Mouse (Mus musculus): ENCODE data around the gene Inka1. TPM values are rescaled to one million over a fixed set of nuclear protein-coding genes. Genes with fewer than 3 reads are reported as not detected.

Gene Inka1
- polyA plus RNA-seq, 2 experiments from 2014 or later = 0.33 to 0.51 TPM

DNA sequence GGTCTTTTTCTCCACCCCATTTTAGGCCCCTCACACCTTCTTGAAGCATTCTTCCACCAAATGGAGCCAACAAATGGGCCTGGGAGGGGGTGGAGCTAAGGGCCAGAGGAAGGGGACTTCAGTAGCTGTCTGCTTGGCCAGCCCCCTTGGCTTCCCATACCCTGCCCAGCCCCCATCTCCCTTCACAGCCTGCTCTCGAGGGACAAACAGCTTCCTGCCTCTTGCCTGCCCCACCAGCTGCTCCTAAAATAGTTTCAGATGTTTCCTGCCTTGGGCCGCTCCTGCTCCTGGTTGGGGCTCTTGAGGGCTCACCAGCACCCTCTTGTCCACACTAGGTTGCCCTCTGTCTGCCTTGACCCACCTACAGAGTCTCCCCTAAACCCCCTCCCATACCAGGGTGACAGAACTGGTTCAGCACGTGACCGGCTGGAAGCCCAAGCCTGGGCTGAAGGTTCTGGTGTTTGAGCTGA lies 2.2 kb downstream of the Inka1 start:
- no peak for ATAC-seq

DNA sequence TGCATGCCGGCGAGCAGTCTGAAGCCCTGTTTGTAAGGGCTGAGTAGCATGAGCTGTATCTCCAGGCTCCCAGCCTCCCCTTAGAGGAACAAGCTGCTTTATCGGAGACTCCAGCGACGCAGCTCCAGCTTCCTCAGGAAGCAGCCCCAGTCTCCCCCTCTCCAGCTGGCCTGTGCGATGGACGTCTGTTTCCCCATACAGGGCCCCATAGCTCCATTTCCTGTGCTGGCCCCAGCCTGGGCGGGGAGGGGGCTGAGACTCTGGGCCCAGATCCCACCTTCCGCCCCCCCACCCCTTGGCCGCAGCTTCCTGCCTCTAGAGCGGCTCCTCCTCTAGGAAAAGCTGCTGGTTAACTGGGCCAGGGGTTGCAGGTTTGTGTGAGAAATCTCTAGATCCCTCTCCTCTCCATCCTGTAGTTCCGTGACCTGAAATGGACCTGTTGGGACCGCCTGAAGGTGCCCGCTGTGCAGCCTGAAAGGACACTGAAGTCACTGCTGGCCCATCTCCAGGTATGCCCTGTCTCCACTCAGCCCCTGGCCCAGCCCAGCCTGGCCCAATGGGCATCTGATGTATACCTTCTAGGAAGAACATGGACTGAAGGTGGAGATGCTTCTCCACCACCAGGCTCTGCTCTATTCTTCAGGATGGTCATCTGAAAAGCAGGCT lies 2.9 kb downstream of the Inka1 start, which contains the start of gene Gm20661:
Gene Gm20661, plus strand, starts transcription at position 378 of the 666 bp plus-strand sequence.
- ATAC-seq = no peak

DNA sequence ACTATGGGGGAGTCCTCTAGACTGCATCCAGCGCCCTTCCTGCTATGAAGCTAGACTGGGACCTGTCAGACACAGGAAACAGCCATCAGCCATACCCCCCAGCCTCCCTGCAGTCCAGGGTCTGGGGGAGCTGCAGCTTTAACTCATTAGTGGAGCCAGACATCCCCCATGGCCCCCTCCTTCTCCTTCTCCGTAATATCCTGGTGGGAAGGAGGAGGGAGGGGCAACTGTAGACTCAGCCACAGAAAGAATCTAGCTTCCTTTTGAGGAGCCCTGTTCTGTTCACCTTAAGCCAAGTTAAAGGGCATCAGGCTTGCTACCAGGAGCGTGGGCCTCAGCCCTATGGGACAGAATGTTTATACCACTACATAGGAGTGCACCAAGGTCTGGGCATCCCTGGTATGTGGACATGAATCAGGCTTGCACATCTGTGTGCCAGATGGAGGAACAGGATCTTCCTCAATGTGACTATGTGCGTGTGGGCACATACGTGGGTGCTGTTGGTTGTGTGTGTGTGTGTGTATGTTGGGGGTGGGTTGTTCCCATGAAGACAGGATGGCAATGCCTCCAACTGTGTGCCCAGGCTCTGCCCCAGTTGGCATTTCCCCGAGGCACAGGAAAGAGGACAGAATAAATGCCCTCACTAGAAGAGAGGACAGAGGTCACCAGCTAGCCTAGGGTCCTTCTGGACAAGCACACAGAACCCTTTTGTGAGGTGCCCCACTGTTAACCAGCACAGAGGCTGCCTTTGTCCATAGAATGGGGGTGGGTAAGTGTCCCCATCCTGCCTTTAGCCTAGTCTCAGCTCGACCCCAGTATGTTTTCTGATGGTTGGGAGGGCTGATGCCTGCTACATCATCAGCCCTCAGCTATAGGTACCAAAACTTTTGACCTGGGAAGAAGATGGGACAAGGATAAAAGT lies 3.7 kb downstream of the Inka1 start:
- no peak for ATAC-seq

DNA sequence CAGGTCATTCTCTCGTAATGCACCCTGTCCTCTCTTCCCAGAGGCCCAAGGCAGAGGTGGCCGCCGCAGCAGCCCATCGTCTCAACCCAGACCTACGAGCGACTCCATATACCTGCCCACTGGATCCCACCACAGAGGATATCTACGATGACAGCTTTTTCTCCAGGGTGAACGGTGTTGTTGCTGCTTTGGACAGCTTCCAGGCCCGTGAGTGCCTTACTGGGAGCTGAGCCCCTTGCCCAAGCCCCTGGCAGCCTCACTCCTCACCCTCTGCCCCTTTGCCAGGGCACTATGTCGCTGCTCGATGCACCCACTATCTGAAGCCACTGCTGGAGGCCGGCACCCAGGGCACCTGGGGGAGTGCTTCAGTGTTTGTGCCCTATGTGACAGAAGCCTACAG lies 6.9 kb downstream of the Inka1 start:
- no peak for ATAC-seq

DNA sequence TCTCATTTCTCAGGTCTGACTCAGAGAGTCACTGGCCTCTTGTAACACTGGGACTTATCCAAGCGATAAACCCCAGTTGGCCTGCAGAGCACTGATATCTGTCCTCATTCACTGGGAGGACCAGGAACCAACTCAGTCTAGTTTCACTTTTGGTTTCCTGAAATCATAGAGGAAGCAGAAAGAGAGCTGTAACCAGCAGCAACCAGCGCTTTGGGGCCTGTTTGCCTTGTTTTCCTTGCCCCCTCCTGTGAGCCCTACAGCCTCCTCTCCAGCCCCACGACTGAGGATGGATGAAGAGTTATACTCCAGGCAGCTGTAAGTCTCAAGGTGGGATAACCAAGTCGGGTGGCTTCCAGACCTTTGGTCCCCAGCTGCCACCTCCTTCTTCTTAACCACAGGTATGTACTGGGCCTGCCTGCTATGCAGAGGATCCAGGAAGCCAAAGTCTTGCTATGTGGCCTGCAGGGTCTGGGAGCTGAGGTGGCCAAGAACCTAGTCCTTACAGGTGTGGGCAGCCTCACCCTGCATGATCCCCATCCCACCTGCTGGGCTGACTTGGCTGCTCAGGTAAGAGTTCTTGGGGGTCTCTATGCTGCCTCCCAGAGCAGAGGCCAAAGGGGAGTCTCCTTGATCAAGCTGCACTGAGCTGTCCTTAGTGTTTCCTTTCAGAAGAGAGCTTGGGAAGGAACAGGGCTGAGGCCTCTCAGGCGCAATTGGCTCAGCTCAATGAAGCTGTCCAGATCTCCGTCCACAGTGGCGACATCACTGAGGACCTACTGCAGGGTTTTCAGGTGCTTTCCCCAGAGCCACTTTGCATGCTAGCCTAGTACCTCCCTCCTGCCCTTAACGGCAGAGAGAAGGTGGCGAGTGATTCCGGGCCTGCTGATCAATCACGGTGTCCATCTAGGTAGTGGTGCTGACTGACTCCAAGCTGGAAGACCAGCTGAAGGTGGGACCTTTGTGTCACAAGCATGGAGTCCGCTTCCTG lies 10.0 kb downstream of the Inka1 start, which contains the start of gene Uba7:
Gene Uba7, plus strand, starts transcription at position 107 of the 988 bp plus-strand sequence.
- peak; percentile 90 for ATAC-seq

DNA sequence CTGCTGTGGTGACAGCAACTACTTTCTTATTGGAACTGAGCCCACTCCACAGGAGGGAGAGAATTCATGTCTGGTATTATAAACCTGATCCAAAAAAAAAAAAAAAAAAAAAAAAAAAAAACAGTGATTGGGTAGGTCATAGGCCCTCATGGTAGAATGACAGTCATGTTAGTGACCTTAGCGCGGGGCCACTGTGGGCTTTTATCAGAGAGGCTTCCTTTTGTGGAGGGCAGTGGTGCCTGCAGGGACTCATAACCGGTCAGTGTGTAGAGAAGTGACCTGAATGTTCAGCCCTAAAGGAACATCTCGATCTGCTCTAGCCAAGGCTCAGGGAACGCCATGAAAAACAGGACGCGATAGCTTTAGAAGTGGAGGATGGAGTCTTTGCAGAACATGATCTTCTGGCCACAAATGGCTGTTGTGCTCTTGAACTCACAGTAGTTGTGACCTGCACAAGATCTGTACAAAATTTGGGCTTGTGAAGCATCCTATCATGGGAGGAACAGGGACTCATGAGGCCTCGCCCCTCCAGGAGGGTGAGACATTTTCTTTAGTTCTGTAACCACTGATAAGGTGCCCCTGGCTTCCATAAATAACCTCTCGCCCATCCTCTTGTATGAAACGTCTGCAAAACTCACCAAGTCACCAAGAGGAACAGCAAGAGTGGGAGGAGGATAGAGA lies 11.0 kb downstream of the Inka1 start:
- ATAC-seq = no peak

DNA sequence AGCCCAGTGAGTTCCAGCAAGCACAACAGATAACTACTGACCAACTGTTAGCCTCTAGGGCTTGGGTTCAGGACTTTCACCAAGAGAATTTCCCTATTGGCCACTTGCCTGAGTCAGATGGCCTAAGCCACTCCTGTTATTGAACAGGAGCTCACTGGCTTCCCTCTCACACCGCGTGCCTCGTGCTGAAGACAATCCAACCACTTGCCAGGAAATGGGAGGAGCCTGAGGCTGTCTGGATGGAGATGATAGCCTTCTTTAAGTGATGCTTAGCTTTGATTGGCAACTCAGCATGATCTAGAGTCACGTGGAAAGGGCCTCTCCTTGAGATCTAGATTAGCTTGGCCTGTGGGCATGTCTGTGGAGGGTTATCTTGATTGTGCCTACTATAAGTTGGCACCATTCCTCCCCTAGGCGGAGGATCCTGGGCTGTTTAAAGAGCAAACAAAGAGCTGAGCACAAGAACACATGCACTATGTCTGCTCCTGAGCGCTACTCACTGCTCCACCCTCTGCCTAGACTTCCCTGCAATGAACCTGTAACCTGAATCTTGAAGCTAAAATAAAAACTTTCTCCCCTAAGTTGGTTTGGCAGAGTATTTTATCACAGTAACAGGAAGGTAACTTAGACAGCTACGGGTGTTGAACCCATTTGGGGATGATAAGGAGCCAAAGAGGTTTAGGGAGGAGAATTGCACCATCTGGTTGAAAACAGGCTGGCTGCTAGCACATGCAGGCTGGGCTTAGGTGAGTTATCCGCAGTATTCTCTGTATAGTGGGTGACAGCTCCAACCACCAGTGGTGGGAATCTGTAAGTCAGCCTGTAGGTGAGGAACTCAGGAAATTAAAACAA lies 13.8 kb downstream of the Inka1 start:
- ATAC-seq = no peak

DNA sequence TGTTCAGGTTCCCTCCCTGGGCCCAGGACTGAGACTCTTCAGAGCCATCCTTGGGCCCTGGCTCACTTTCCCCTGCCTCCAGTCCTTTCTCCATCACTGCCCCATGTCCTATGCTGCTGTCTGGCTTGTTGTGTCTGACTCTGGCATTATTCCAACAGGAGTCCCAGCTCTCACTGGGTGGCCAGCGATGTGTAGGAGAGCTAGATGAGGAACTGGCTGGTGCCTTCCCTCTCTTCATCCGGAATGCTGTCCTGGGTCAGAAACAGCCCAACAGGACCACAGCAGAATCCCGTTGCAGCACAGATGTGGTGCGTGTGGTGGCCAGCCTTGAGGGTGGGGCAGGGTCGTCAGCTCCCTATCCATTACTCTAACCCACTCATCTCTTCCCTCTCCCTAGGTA lies 15.4 kb downstream of the Inka1 start:
- ATAC-seq = no peak

DNA sequence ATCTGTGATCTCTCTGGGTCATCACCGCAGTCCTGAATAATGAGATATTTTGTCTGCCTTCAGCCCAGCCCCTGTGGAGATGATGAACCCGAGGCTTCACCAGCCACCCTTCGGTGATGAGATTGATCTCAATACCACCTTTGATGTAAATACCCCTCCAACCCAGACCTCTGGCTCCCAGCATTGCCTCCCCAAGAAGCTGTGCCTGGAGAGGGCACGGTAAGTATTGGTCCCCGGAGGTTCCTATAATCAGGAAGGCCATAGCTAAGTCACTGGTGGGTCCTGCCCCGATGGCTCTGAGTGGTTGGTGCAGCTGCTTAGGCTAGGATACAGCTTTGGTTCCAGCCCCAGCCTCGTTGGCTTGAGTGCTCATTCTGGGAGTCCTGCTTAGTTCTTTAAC lies 17.1 kb downstream of the Inka1 start:
- no peak for ATAC-seq

DNA sequence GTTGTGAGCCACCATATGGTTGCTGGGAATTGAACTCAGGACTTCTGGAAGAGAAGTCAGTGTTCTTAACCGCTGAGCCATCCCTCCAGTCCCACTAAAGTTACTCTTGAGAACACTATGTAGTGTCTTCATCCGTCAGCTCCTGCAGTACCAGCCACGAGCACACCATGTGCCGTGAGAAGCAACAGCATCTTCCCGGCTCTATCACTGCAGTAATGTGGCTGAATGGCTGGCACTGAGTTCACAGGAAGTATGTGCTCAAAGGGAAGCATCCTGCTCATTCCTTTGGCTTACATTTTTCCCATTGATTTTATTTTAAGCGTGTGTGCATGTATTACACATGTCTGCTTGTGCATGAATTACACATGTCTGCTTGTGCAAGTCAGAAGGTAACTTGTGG lies 18.2 kb downstream of the Inka1 start:
- ATAC-seq = no peak

DNA sequence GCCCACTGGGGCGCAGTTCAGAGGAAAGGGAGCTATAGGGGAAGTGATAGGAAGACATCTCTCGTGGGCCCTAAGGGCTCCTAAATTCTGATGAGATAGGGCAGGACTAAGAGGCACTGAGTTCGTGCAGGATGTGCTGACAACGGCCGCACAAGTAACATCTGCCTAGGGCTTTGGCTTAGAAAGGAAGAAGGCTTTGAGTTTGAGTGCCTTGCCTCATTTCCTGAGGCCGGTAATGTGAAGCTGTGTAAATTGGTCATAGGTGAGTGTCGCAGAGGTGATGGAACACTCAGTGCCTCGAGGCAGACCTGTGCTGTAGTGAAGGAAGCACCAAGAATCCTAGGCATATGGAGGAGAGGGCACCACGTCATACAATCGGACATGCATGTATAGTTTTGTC lies 19.0 kb downstream of the Inka1 start:
- ATAC-seq = no peak

DNA sequence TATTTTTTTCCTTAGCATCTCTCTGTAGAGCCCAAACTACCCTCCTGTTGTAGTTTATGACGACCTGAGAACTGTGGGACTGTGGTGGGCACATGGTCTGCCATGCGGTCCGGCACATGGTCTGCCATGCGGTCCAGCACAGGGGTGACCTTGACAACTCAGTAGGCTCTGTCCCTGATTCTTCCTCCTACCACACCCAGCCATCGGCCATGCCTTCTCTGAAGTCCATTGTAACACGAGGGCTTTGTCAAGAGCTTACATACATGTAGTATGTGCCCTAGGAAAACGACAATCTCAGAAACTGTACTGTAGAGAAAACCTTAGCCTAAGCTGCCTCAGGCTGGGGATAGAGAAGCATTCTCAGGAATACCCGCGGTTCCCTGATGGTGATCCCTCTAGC lies 21.0 kb downstream of the Inka1 start:
- ATAC-seq = no peak

DNA sequence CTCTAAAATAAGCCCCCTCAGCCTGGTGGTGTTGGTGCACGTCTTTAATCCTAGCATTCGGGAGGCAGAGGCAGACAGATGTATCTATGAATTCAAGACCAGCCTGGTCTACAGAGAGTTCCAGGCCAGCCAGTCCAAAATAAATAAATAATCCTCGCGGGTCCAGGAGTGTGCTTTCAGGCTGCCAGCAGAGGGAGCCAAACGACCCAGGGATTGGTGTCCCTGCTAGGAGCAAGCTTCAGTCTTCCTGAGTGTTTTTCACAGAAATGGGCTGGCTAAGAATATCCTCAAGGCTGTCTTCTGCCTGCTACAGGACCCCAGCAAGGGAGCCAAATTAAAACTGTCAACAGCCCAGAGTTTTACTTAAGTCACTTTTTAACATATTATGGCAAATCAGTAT lies 22.0 kb downstream of the Inka1 start:
- ATAC-seq = peak; percentile 57

DNA sequence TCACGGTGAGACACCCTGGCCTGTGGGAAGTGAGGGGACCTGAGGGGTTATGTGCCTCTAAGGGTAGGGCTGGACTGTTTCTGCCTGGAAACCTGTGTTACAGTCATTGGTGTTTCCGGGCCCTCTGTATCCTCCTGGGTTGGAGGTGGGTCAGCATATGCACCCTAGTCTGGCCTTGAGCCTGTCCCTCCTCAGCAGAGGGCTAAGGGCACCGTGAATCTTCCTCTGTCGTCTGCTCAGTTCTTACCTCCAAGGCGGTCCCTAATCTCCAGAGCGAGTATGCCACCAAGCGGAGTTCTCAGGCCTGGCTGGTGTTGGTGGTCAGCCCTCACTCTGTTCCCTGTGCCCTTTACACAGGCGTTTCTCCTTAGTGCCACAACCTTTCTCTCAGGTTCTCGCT lies 22.8 kb downstream of the Inka1 start:
- no peak for ATAC-seq

DNA sequence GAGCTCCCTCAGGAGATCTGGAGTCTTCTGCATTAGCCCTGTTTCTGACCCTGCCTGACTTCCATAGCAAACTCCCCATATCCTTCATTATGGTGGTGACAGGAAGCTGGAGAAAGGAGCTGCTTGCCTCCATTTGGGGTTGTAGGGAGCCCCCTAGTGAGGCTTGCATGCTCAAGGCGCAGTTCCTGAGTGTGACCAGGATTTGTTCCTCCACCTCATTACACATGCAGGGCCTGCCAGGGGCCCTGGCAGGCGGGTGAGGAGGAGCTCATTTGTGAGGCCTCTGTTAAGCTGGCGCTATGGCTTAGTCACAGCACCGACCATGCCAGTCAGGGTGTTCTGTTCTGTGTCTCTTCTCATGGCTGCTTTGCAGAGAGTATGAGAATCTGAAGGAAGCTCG lies 23.8 kb downstream of the Inka1 start:
- no peak for ATAC-seq

DNA sequence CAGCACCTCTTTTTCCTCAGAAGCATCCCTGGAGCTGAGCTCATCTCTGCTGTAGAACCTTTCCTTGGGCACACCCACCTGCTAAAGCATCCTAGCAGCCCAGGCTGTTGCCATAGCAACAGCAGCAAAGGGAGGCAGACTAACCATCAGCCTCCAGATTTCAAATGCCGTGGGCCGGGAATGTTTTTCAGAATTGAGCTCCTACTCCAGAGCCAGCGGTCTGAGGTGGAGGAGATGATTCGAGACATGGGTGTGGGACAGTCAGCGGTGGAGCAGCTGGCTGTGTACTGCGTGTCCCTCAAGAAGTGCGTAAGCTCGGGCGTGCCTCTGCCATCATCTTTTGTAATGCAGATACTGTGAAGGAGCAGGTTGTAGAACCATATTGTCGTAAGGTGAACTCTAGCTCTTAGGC lies 24.3 kb downstream of the Inka1 start:
- no peak for ATAC-seq

DNA sequence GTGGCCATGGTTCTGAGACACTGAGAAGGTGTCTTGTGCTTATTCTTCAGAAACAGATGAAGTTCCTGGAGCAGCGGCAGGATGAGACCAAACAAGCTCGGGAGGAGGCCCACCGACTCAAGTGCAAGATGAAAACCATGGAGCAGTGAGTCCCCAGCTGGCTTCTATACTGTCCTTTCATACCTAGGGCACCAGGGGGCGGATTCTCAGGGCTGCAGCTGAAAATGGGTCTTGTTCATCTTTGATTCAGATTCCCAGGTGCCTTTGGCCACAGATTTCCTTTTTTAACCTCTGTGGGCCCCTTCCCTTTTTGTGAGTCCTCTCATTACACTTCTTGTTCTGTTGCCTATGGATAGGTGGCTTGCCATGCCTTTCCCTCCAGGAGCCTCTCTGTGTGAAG lies 24.8 kb downstream of the Inka1 start:
- no peak for ATAC-seq

DNA sequence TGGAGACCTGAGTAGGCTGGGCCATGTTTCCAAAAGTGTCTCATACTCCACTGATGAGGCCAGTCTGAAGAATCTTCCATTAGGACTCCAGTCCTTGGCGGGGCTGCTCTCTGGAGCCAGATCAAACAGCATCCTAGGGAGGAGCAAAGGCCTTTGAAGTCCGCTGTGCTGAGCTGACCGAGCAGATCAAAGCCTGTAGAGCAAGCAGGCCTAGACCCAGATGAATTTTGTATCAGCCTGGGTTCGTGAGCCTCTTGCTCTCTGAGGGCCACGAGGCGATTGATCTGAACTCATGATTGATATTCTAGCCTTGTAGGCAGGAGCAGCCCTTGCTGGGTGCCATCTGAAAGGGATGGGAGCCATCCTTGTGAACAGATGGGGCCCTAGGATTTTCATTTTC lies 25.8 kb downstream of the Inka1 start:
- ATAC-seq = no peak

DNA sequence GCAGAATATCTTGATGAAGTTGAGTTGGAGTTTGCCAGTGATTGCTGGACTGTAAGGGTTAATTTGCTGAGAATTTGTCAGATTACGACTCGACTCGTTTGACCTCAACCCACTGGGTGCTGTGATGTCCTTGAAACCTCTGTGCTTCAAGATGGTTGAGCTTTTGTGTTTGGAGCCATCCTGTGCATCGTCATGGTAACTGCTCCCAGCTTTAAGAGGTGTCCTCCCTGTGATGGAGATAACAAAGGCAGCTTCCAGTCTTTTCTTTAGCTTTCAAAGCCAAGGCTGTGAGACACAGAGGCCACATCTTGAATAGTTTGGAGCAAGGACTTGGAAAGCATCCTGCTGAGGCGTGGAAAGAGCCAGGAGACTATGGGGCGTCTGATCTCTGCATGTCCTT lies 28.5 kb downstream of the Inka1 start:
- ATAC-seq = no peak

DNA sequence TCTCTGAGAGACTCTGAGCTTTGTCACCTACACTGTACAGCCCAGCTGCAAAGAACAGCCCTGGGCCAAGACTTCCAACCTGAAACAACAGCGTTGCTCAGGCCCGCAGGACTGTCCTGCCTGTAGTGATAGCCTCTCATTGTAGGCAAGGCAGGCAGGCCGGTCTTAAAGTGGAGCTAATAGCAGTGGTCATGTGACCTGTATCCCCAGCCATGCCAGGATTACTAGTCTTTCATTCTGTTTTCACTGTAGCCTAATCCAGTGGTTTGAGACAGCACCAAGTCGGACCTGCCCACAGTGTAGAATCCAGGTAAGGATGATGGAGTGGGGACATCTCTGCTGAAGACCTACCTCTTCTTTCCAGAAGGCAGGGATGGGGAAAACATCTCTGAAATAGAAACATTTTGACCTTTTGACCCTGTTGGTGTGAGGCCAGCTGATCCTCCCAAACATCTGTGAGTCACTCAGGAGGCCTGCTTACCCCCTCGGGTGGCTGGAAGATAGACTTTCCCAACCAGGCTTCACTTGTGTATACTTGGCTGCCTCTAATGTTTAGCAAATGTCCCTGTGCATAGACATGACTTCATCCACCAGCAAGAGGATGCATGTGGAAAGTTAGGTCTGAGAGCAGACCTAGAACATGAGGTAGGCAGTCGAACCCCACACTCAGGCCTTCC lies 29.9 kb downstream of the Inka1 start:
- ATAC-seq = no peak
